Mouse (Mus musculus) Patski (cell line): ENCODE results near the gene Gsc. TPM values are rescaled to one million over a fixed set of nuclear protein-coding genes. Genes with fewer than 3 reads are reported as not detected.
"Not testable (repeated sequence)": the region's sequence is repeated elsewhere in the genome, so short reads cannot be mapped to it uniquely, and the experiment has no call there.

Source experiments
- ATAC-seq: fragments of 100-300 bp; one replicate; pipeline ENCODE4 v1.8.0; 2021
- CTCF ChIA-PET: fragments of 350-600 bp; sonication (Branson Sonifier 250); formaldehyde crosslinking; loops from one replicate; lab custom pipeline; 2022; ENCODE audit warnings: inconsistent platforms; lab: Charles Lee
- POLR2A ChIA-PET: fragments of 350-600 bp; sonication (Branson Sonifier 250); formaldehyde crosslinking; loops from one replicate; lab custom pipeline; 2022; ENCODE audit warnings: antibody characterized with exemption, inconsistent platforms; lab: Charles Lee
- DNase-seq: peaks from one replicate; pipeline ENCODE4 v3.0.0-alpha.2; 2011; ENCODE audit warnings: low read depth, low spot score
- H3K27me3 ChIP-seq: fragments of 371-371 bp; one replicate; pipeline ENCODE4 v1.5.1; 2021
- CTCF ChIP-seq: fragments of 100-300 bp; IDR thresholded peaks from one replicate; pipeline ENCODE4 v1.5.1; 2021
- in situ Hi-C: fragments of 300-500 bp; cut with MboI; formaldehyde crosslinking; loops from 3 replicates; pipeline ENCODE4 v1.11.1; 2018; ENCODE audit warnings: low pct_unique_long_range_greater_than_20kb, mixed read lengths
- polyA plus RNA-seq: library from polyadenylated mRNA; unstranded; gene quantifications from one replicate; pipeline ENCODE4 v1.2.3, GENCODE M21; 2021

Gene Gsc
- polyA plus RNA-seq, 1 experiment from 2014 or later: 1.0 TPM

DNA sequence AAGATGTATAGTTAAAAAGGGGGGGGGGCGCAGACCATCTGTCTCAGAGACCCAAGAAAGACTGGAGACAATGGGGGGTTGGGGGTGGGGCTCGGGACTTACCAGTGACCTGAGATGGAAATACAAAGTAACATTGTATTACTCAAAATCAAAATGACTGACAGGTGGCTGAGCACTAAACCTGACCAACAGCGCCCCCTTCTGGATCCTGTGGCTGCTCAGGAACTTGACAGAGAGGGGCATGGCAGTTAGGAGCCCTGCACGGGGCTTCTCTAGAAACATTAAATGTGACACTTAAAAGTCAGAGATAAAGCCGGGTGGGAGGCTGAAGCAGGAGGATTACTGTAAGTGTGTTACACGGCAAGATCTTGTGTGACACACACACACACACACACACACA lies 13.8 kb downstream of the Gsc start:
- in situ Hi-C loops: loop anchor here (25.0 kb wide), 1 partner anchor 203 kb away; no protein-coding TSS in a partner anchor
- ATAC-seq: no peak
- CTCF ChIA-PET: no interaction called here
- H3K27me3 ChIP-seq: peaks cover 10% of the 10 kb centered on the region
- DNase-seq: no peak
- peak; percentile 35 for TF ChIP-seq CTCF
- POLR2A ChIA-PET: no interaction called here

DNA sequence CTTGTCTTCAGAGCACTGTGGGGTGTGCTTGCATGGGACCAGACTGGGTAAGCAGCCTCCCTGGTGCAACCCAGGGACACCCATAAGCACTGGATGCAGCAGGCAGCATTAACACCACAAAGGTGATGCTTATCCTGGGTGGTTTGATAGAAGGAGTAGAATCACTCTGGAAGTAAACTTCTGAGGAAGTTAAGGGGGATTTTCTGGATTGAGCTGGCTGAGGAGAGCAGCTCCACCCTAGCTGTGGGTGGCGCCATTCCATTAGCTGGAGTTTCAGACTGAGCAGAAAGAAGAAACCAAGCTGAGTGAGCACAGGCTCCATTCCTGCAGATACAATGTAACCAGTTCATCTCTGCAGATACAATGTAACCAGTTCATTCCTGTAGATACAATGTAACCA lies 20.1 kb downstream of the Gsc start:
- peak; percentile 33 for TF ChIP-seq CTCF
- peaks cover 12% of the 10 kb centered on the region for H3K27me3 ChIP-seq
- DNase-seq (no peak), ATAC-seq (no peak)
- POLR2A ChIA-PET: no interaction called here
- in situ Hi-C loops: loop anchor here (25.0 kb wide), 1 partner anchor 209 kb away; no protein-coding TSS in a partner anchor
- CTCF ChIA-PET: interaction anchor here (1.7 kb wide), 1 partner anchor 247 kb away, joined by 7 read pairs; no protein-coding TSS in a partner anchor

DNA sequence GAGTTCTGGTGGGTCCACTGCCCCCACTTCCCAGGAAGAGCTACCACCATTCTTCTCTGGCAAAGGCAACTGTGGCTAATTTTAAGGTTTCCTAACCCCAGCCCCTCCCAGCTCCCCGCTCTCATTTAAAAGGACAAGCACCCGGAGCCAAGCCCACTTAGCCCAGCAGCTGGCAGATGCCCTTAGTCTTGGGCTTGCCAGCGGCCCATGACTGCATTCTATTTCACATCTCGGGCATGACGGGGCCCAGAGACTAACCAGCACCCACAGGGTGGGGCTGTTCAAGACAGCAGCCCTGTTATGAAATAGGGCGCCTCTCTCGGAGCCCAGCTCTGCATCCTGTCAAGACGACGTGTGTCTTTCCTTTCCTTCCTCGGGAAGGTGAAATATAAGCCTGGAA lies 22.9 kb downstream of the Gsc start:
- POLR2A ChIA-PET: no interaction called here
- TF ChIP-seq CTCF: no peak
- H3K27me3 ChIP-seq: peaks cover 15% of the 10 kb centered on the region

DNA sequence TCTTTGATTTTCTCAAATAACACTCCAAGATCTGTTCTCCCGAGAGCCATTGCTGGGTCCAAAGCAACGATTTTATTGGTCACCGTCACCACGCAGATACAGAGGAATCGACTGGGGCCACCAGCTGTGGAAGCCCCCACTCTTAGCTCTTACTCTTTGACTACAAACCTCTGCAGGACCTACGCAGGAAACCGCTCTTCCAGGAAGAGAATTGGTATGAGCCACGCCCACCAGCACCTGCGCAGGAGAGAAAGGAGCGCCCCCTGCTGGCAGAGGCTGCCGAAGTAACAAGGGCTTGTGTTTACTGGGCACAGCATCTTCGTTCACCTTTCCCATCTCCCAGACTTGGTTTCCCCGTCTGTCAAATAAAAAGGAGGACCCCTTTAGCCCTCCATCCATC lies 25.0 kb downstream of the Gsc start:
- ChIA-PET CTCF (interaction anchor here (0.8 kb wide), 1 partner anchor 21 kb away, joined by 3 read pairs; no protein-coding TSS in a partner anchor), POLR2A (no interaction called here)
- peaks cover 11% of the 10 kb centered on the region for H3K27me3 ChIP-seq
- DNase-seq: no peak
- TF ChIP-seq CTCF: peak; percentile 47
- in situ Hi-C loops: loop anchor here (25.0 kb wide), 1 partner anchor 589 kb away; the partner anchor contains the start of gene Glrx5
- ATAC-seq: no peak

More for the DNA sequence above, 22.9 kb downstream of the Gsc start:
- ATAC-seq (no peak), DNase-seq (no peak)
- in situ Hi-C loops: loop anchor here (25.0 kb wide), 1 partner anchor 212 kb away; no protein-coding TSS in a partner anchor
- CTCF ChIA-PET: no interaction called here

DNA sequence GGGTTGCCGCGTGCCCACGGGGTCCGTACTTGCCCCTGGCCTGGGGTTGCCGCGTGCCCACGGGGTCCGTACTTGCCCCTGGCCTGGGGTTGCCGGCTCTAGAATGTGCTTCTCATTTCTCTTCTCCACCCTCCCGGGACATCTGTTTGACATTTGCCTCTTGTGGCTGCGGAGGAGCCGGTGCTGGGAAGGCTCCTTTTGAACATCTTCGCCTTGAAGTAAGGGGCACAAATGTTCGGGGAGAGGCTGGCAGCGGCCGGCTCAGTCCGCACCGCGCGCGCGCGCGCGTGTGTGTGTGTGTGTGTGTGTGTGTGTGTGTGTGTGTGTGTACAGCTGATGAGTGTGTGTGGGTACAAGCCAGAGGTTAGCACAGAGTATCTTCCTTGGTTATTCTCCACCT lies 26.1 kb downstream of the Gsc start:
- in situ Hi-C loops: loop anchor here (25.0 kb wide), 1 partner anchor 590 kb away; the partner anchor contains the start of gene Glrx5
- DNase-seq, POLR2A ChIA-PET, ATAC-seq: not testable (repeated sequence)
- peaks cover 11% of the 10 kb centered on the region for H3K27me3 ChIP-seq
- CTCF ChIA-PET: interaction anchor here (0.8 kb wide), 1 partner anchor 20 kb away, joined by 3 read pairs; no protein-coding TSS in a partner anchor

DNA sequence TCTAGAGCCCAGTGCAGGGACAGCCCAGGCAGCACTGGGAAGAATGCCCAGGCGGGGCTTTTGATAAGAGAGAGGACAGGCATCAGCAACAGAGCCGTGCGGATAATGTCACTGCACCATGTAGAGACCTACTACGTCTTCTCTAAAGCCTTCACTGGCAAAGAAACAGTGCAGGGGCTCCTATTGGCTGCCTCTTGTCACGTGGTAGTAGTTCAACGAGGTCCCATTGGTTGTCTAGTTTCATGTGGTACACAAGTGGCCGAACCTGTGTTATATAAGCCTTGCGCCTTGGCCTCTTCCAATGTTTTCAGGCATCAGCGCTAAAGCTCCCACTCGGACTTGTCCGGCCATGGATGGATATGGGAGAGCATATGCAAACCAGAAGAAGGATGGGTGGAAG lies 29.4 kb downstream of the Gsc start:
- in situ Hi-C loops: loop anchor here (25.0 kb wide), 1 partner anchor 594 kb away; the partner anchor contains the start of gene Glrx5
- no peak for ATAC-seq
- peaks cover 9% of the 10 kb centered on the region for H3K27me3 ChIP-seq
- CTCF ChIA-PET: no interaction called here
- DNase-seq: no peak
- POLR2A ChIA-PET: no interaction called here
- TF ChIP-seq CTCF: no peak

DNA sequence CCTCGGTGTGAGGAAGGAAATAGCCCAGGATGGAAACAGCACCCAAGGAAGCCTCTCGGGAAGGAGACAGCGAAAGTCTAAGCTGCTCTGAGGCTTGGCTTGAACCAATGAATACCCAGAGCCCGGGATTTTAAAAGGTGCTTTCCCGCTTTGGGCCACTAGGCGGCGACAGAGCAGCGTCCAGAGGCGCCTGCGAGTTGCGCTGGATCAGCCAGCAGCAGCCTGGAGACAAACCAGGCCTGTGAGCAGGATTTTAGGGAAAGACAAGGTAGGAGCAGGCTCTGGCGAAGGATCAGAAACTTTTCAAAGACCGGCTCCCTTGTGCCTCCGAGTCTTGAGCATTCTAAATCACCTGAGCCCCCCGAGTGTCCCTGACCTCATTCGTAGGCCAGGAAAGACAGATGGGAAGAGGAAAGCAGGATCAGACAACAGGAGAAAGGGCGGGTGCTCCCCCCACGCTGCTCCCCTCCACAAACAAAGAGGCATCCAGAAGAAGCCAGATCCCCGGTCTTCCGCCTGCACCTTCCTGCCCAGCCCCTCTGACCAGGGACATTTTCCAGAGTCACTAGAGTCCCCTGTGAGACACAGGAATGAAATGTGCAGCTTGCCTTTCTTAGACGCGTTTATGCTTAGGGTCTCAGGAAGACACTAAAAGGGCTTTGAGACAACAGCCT lies 32.9 kb downstream of the Gsc start:
- peaks cover 7% of the 10 kb centered on the region for H3K27me3 ChIP-seq
- ChIA-PET CTCF (interaction anchor here (1.0 to 1.8 kb wide), 3 partner anchors 9 to 21 kb away, joined by 3 to 6 read pairs (median 5); no protein-coding TSS in a partner anchor), POLR2A (no interaction called here)
- in situ Hi-C loops: loop anchor here (25.0 kb wide), 1 partner anchor 597 kb away; the partner anchor contains the start of gene Glrx5
- peak; percentile 51 for ATAC-seq
- DNase-seq: peak; percentile 19
- TF ChIP-seq CTCF: peak; percentile 98

DNA sequence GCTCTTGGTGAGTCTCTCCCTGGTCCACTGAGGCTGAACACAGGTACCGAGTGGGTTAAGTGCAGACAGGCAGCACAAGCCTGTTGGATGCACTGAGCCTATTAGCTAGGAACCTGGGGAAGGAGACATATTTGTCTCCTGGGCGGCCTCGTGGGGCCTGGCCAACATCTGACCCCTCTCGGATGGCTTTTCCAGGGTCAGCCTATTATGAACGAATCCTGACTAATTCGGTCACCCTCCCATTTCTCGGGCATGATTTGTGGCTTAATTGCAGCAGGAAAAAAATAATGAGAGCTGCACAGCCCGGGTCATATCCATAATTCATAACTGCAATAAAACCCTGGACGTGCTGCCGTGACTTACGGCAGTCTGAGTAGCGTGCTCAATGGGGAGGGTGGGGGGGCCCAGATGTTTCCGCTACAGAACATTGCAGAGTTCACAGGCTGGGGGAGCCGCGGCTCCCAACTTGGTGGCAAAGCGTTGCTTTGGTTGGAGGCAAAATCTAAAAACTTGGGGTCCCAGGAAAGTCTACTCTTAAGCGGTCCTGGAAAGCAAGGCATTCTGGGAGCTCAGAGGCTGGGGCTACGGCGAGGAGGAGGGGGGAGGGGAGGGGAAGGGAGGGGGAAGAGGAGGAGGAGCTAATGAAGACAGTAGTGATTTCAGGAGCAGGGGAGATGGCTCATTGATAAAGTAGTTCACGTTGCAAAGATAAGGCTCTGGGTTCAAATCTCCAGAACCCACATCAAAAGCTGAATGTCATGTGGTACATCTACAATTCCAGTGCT lies 39.0 kb downstream of the Gsc start:
- POLR2A ChIA-PET: no interaction called here
- no peak for DNase-seq
- ATAC-seq: no peak
- in situ Hi-C loops: loop anchor here (25.0 kb wide), 1 partner anchor 603 kb away; the partner anchor contains the start of gene Glrx5
- CTCF ChIA-PET: no interaction called here
- TF ChIP-seq CTCF: no peak
- H3K27me3 ChIP-seq: no peaks in the 10 kb centered on the region

DNA sequence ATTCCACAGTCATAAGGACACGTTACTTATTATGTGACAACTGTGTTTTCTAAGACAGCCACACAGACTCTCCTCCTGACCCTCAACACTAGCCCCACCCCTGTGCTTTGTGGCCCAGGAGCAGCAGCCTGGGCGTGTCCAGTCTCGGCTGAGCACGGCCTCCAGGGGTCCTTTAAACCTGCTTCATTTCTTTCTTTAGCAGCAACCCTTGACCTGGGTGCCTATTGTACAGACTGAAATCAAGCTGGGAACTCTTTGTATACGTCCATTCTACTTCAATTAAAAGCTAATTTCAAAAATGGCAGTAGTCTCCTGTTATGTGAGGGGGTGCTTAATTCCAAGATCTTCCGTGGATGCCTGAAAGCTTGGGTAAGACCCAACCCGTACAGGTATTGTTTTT lies 39.9 kb downstream of the Gsc start:
- ATAC-seq: no peak
- in situ Hi-C loops: loop anchor here (25.0 kb wide), 1 partner anchor 604 kb away; the partner anchor contains the start of gene Glrx5
- POLR2A ChIA-PET: no interaction called here
- no peaks in the 10 kb centered on the region for H3K27me3 ChIP-seq
- CTCF ChIA-PET: no interaction called here
- TF ChIP-seq CTCF: no peak
- DNase-seq: no peak

DNA sequence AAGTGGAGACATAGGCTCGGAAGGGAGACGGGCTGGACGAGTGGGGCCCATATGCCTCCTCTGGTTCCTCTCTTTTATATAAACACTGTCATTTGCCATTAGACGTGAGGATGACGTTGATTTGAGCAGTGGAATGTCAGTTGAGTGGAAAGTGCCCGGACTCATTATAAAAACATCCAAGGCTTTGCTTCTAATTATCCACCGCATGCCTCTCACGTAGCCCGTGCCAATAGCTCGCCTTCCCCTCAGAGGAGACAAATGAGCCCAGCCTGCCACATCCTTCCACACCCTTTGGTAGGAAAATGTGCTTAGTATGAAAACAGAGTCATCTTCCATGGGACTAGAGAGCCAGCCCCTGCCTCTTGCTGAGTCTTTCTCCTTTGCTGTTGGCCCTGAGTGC lies 41.8 kb downstream of the Gsc start:
- DNase-seq (no peak), ATAC-seq (no peak)
- H3K27me3 ChIP-seq: no peaks in the 10 kb centered on the region
- in situ Hi-C loops: loop anchor here (25.0 kb wide), 1 partner anchor 606 kb away; the partner anchor contains the start of gene Glrx5
- TF ChIP-seq CTCF: no peak
- CTCF ChIA-PET: interaction anchor here (2.2 kb wide), 1 partner anchor 9 kb away, joined by 6 read pairs; no protein-coding TSS in a partner anchor
- POLR2A ChIA-PET: no interaction called here
